Mouse (Mus musculus) thymus, adult 2 months (tissue): ENCODE measurements around the gene Trpm5. TPM values are rescaled to one million over a fixed set of nuclear protein-coding genes. Genes with fewer than 3 reads are reported as not detected.

Experiments
- DNase-seq: peaks from one replicate; pipeline ENCODE4 v3.0.0; 2021
- H3K27ac ChIP-seq: fragments of 200-500 bp; 2 replicates; pipeline ENCODE4 v1.5.1; 2012; ENCODE audit warnings: low read length, control low read depth; ENCODE audit not compliant: control insufficient read depth, insufficient read depth
- H3K27me3 ChIP-seq: fragments of 200-500 bp; 2 replicates; pipeline ENCODE4 v1.6.1; 2012; ENCODE audit warnings: mild to moderate bottlenecking, low read length, moderate library complexity, mixed read lengths; ENCODE audit not compliant: control insufficient read depth, insufficient read depth
- H3K36me3 ChIP-seq: fragments of 200-500 bp; 2 replicates; pipeline ENCODE4 v1.6.1; 2012; ENCODE audit warnings: mild to moderate bottlenecking, low read length, moderate library complexity; ENCODE audit not compliant: control insufficient read depth, insufficient read depth
- H3K4me1 ChIP-seq: fragments of 200-500 bp; replicated peaks from 2 replicates; pipeline ENCODE4 v1.6.1; 2012; ENCODE audit warnings: low read length; ENCODE audit not compliant: control insufficient read depth, insufficient read depth
- H3K4me3 ChIP-seq: fragments of 200-500 bp; 2 replicates; pipeline ENCODE4 v1.5.1; 2012; ENCODE audit warnings: mild to moderate bottlenecking, low read length, control low read depth, moderate library complexity; ENCODE audit not compliant: control insufficient read depth, insufficient read depth
- CTCF ChIP-seq: fragments of 200-500 bp; IDR thresholded peaks from 2 replicates; pipeline ENCODE4 v1.5.1; 2012; ENCODE audit warnings: mild to moderate bottlenecking, control low read depth, low read length, moderate library complexity, borderline replicate concordance; ENCODE audit not compliant: control insufficient read depth, poor library complexity, insufficient read depth; ENCODE audit errors: extremely low read depth
- POLR2A ChIP-seq: fragments of 200-500 bp; IDR thresholded peaks from 2 replicates; pipeline ENCODE4 v1.6.1; 2012; ENCODE audit warnings: mild to moderate bottlenecking, low read length, control low read depth, moderate library complexity; ENCODE audit not compliant: control insufficient read depth, poor library complexity, insufficient read depth; ENCODE audit errors: extremely low read depth
- WGBS: fragments of 180-500 bp; shearing (Covaris S2); methylation state at CpG from one replicate; pipeline ENCODE4 v1.1.7; 2018; 5-methylcytosine and 5-hydroxymethylcytosine counted together
- polyA plus RNA-seq: library from polyadenylated mRNA; depleted of rRNA; stranded (reverse); fragments of >200 nt; gene quantifications from 2 replicates; pipeline ENCODE4 v1.2.3, GENCODE M21; 2012; rRNA removed

The Trpm5 gene
- polyA plus RNA-seq: 2.9 and 4.5 TPM in 2 replicates

DNA sequence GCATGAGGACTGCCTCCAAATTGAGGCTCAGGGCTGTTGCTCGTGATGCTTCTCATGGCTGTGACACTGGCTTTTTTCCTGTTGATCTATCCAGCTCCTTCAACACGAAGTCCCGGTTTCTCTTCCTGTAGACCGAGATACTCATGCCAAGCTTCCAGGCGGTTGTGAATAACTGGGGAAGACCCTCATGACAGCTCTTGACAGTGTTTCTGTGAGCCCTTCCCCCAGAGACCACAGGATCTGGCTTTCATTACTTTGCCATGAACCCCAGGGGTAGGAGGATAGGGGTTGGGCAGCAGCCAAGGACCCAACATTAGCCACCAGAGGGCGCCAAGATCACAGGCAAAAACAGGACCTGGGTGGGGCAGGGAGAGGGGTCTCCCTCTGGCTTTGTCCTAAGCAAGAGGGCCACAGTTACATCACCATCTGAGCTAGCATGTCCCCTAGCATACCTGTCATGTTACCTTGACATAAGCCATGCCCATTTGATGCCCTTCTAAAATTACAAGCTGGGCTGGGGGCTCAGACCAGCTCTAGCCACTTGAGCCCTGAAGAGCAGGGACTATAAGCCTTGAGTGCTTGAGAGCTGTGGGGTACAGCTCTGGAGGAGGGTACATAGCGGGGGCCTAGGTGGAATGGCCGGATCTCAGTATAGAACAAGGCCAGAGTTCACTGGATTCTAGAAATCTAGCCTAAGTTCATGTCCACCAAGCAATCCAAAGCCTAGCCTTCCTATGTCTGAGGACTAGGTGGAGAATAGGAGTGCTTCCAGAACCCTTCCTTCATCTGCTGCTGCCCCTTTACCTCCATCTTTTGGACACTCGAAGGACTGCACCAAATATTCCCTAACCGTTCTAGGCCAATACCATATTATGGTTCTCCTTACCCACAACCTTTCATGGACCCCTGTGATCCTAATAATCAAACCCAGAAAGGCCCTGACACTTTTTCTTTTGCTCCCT is at the start of gene Trpm5:
Gene Trpm5 (minus strand): TSS at position 51 of the 962 bp plus-strand sequence.
- Histone ChIP-seq H3K4me1 (no peaks in the 10 kb centered on the region), H3K27me3 (no peaks in the 10 kb centered on the region), H3K36me3 (no peaks in the 10 kb centered on the region), H3K4me3 (no peak within 1 kb of the TSS), H3K27ac (no peak within 1 kb of the TSS)
- 65% methylated on average over 10 of the region's 10 CpGs for WGBS
- TF ChIP-seq POLR2A: no peak
- peak; percentile 74; the same call in 1 of the 2 replicates for TF ChIP-seq CTCF
- peak; percentile 63 for DNase-seq

- Histone ChIP-seq H3K36me3 (no peaks in the 10 kb centered on the region), H3K27ac (no peak overlapping the region), H3K4me1 (no peaks in the 10 kb centered on the region), H3K4me3 (no peak overlapping the region), H3K27me3 (no peaks in the 10 kb centered on the region)
- 94% methylated on average over 2 of the region's 2 CpGs for WGBS
- no peak for DNase-seq
- TF ChIP-seq CTCF: no peak
- TF ChIP-seq POLR2A: no peak
Measured at GRCm38 (mm10) chr7:143142680-143143079, 48.2 kb upstream of the Trpm5 start.

DNA sequence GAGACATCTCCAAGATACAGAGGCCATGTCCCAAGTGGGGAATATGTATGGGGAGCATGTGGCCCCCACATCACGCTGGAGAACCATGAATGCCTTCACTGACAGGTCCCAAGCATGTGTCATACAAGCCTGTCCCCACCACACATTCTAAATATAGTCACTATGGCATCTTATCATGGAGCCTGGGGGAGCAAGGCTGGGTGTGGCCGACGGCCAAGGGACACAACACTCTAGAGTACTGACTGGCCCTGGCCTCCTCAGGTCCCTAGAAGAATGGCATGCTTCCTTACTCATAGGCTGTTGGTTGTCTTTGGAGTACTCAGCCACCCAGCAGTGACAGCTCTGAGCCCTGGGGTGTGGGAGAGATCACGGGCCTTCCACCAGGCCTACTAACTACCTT is 45.5 kb upstream of the Trpm5 start:
- Histone ChIP-seq H3K36me3 (no peaks in the 10 kb centered on the region), H3K27me3 (no peaks in the 10 kb centered on the region), H3K4me3 (no peak overlapping the region), H3K4me1 (no peaks in the 10 kb centered on the region), H3K27ac (no peak overlapping the region)
- no peak for DNase-seq
- WGBS: 91% methylated on average over 4 of the region's 4 CpGs
- TF ChIP-seq POLR2A (no peak), CTCF (no peak)

DNA sequence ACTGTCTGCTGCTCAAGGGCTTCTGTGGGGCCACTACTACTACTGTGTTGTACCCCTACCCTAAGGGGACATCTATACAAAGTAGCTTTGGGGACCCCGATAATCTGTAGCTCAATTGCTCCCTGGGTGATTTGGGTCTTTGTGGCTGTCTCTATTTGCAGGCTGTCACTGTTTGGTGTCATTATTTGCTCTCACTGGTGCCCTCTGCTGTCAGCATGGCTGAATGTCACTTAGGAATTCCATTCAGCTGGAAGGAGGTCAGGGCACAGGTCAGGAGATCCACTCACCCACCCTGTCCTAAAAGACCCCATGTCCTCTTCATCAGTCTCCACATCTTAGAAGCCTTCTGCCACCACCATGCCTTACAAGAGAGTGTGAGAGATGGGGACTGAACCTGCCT is 44.3 kb upstream of the Trpm5 start:
- peak; percentile 54 for DNase-seq
- H3K36me3 ChIP-seq: no peaks in the 10 kb centered on the region
- no peaks in the 10 kb centered on the region for H3K27me3 ChIP-seq
- TF ChIP-seq POLR2A (no peak), CTCF (no peak)
- no peak overlapping the region for H3K4me3 ChIP-seq
- 50% methylated on average over 1 of the region's 1 CpGs for WGBS
- no peak overlapping the region for H3K27ac ChIP-seq
- H3K4me1 ChIP-seq: no peaks in the 10 kb centered on the region

DNA sequence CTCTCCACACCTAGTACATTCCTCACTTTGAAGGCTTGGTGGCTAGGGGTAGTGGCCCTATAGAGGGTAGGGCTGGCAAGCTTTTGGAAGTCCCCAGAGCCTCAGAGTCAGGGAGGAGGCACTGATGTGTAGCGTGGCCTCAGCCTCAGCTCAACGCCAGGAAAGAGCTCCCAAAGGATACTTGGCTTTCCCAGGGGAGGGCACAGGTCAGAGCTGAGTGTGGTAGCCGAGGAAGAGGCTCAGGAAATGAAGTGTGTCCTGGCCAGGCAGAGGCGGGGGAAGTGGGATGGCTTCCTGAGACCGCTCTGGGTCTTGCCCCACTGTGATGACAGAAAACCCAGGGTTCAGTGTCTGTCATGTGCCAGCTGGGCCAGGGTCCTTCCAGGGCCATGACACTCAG is 42.1 kb upstream of the Trpm5 start:
- no peak for DNase-seq
- Histone ChIP-seq H3K4me3 (no peak overlapping the region), H3K4me1 (no peaks in the 10 kb centered on the region), H3K27me3 (no peaks in the 10 kb centered on the region), H3K36me3 (no peaks in the 10 kb centered on the region), H3K27ac (no peak overlapping the region)
- TF ChIP-seq POLR2A (no peak), CTCF (no peak)
- WGBS: 80% methylated on average over 5 of the region's 5 CpGs

GRCm38 (mm10) chr7:143136125-143136524 is 41.7 kb upstream of the Trpm5 start:
- Histone ChIP-seq H3K27me3 (no peaks in the 10 kb centered on the region), H3K27ac (no peak overlapping the region), H3K36me3 (no peaks in the 10 kb centered on the region), H3K4me1 (no peaks in the 10 kb centered on the region), H3K4me3 (no peak overlapping the region)
- TF ChIP-seq POLR2A: no peak
- no peak for TF ChIP-seq CTCF
- DNase-seq: no peak
- WGBS: 69% methylated on average over 2 of the region's 2 CpGs

- H3K4me1 ChIP-seq: no peaks in the 10 kb centered on the region
- no peaks in the 10 kb centered on the region for H3K36me3 ChIP-seq
- TF ChIP-seq CTCF (no peak), POLR2A (no peak)
- no peak overlapping the region for H3K4me3 ChIP-seq
- no peaks in the 10 kb centered on the region for H3K27me3 ChIP-seq
- H3K27ac ChIP-seq: no peak overlapping the region
- DNase-seq: no peak
- WGBS: 91% methylated on average over 5 of the region's 5 CpGs
Measured at GRCm38 (mm10) chr7:143132815-143133214, 38.4 kb upstream of the Trpm5 start.
